Mouse (Mus musculus) kidney, embryonic 15.5 days (tissue): ENCODE data around the gene Drc3. TPM values are rescaled to one million over a fixed set of nuclear protein-coding genes. Genes with fewer than 3 reads are reported as not detected.

Experiments
- ATAC-seq: fragments of 200-750 bp; cut with Nextera tagmentation; replicated peaks from 2 replicates; pipeline ENCODE4 v1.8.0; 2017; ENCODE audit warnings: moderate TSS enrichment; ENCODE audit not compliant: low FRiP score
- H3K27ac ChIP-seq: fragments of 300-500 bp; sonication (generic); 2 replicates; pipeline ENCODE4 v1.5.1; 2015; ENCODE audit warnings: mild to moderate bottlenecking, inconsistent platforms
- H3K27me3 ChIP-seq: fragments of 300-500 bp; sonication (generic); 2 replicates; pipeline ENCODE4 v1.6.1; 2015; ENCODE audit warnings: inconsistent platforms
- H3K36me3 ChIP-seq: fragments of 300-500 bp; sonication (generic); 2 replicates; pipeline ENCODE4 v1.6.1; 2015; ENCODE audit warnings: inconsistent platforms
- H3K4me1 ChIP-seq: fragments of 300-500 bp; sonication (generic); 2 replicates; pipeline ENCODE4 v1.6.1; 2015; ENCODE audit warnings: inconsistent platforms
- H3K4me2 ChIP-seq: fragments of 300-500 bp; sonication (generic); 2 replicates; pipeline ENCODE4 v1.6.1; 2015; ENCODE audit warnings: moderate library complexity, mild to moderate bottlenecking, inconsistent platforms
- H3K4me3 ChIP-seq: fragments of 300-500 bp; sonication (generic); replicated peaks from 2 replicates; pipeline ENCODE4 v1.5.1; 2015; ENCODE audit warnings: mild to moderate bottlenecking, inconsistent platforms
- H3K9ac ChIP-seq: fragments of 300-500 bp; sonication (generic); 2 replicates; pipeline ENCODE4 v1.6.1; 2015; ENCODE audit warnings: mild to moderate bottlenecking, inconsistent platforms
- H3K9me3 ChIP-seq: fragments of 300-500 bp; sonication (generic); replicated peaks from 2 replicates; pipeline ENCODE4 v1.6.1; 2016; ENCODE audit warnings: inconsistent platforms
- WGBS: fragments of 180-500 bp; shearing (Covaris S2); methylation state at CpG from one replicate; pipeline ENCODE4 v1.1.7; 2015; ENCODE audit warnings: mixed read lengths; 5-methylcytosine and 5-hydroxymethylcytosine counted together
- polyA plus RNA-seq: library from polyadenylated mRNA; unstranded; fragments of >200 nt; fragmentation: Nextera tagmentation; extraction: Ambion mirVana; gene quantifications from 2 replicates; pipeline ENCODE4 v1.2.1, GENCODE M21; 2015

The Drc3 gene
- polyA plus RNA-seq, 1 experiment from 2014 or later: 2.6 TPM

GRCm38 (mm10) chr11:60345868-60346267 is 7.3 kb upstream of the Drc3 start:
- H3K27ac ChIP-seq: no peak overlapping the region
- H3K27me3 ChIP-seq: no peaks in the 10 kb centered on the region
- ATAC-seq: no peak
- H3K9ac ChIP-seq: no peak overlapping the region
- H3K4me1 ChIP-seq: 0 out of 2 replicates have a peak, but pooled peaks cover 4% of the 10 kb centered on the region
- H3K9me3 ChIP-seq: no peaks in the 10 kb centered on the region
- no peak overlapping the region for H3K4me2 ChIP-seq
- 85% methylated on average over 4 of the region's 4 CpGs for WGBS
- no peaks in the 10 kb centered on the region for H3K36me3 ChIP-seq
- no peak overlapping the region for H3K4me3 ChIP-seq

- Histone ChIP-seq H3K36me3 (no peaks in the 10 kb centered on the region), H3K4me1 (peaks cover 7% of the 10 kb centered on the region), H3K4me2 (no peak overlapping the region), H3K9ac (no peak overlapping the region), H3K27ac (no peak overlapping the region), H3K9me3 (no peaks in the 10 kb centered on the region), H3K27me3 (no peaks in the 10 kb centered on the region), H3K4me3 (no peak overlapping the region)
- no peak for ATAC-seq
- 65% methylated on average over 4 of the region's 4 CpGs for WGBS
These were observed 6.6 kb upstream of the Drc3 start for GRCm38 (mm10) chr11:60346537-60346936.

GRCm38 (mm10) chr11:60351388-60351787 is 1.7 kb upstream of the Drc3 start:
- WGBS: 60% methylated on average over 2 of the region's 2 CpGs
- Histone ChIP-seq H3K4me3 (peak overlapping the region; percentile 80), H3K4me1 (peaks cover 21% of the 10 kb centered on the region), H3K9me3 (no peaks in the 10 kb centered on the region), H3K4me2 (peak overlapping the region; percentile 93), H3K27ac (peak overlapping the region; percentile 73; the same call in 1 of the 2 replicates), H3K36me3 (no peaks in the 10 kb centered on the region), H3K27me3 (no peaks in the 10 kb centered on the region), H3K9ac (peak overlapping the region; percentile 78; the same call in 1 of the 2 replicates)
- ATAC-seq: no peak

GRCm38 (mm10) chr11:60351925-60352371 is 1.2 kb upstream of the Drc3 start:
- WGBS: 16% methylated on average over 11 of the region's 11 CpGs
- H3K9me3 ChIP-seq: no peaks in the 10 kb centered on the region
- H3K9ac ChIP-seq: peak overlapping the region; percentile 78
- peaks cover 18% of the 10 kb centered on the region for H3K4me1 ChIP-seq
- H3K27ac ChIP-seq: peak overlapping the region; percentile 73
- peak overlapping the region; percentile 80 for H3K4me3 ChIP-seq
- no peaks in the 10 kb centered on the region for H3K27me3 ChIP-seq
- H3K4me2 ChIP-seq: peak overlapping the region; percentile 93
- ATAC-seq: no peak
- no peaks in the 10 kb centered on the region for H3K36me3 ChIP-seq

- no peak for ATAC-seq
- H3K4me2 ChIP-seq: no peak overlapping the region
- WGBS: 86% methylated on average over 2 of the region's 2 CpGs
These were observed 2.8 kb downstream of the Drc3 start for GRCm38 (mm10) chr11:60355952-60356351.

GRCm38 (mm10) chr11:60357116-60357515 is 4.0 kb downstream of the Drc3 start:
- no peak overlapping the region for H3K9ac ChIP-seq
- ATAC-seq: no peak
- 42% methylated on average over 1 of the region's 1 CpGs for WGBS

More at GRCm38 (mm10) chr11:60355952-60356351, 2.8 kb downstream of the Drc3 start:
- Histone ChIP-seq H3K9ac (no peak overlapping the region), H3K9me3 (no peaks in the 10 kb centered on the region), H3K4me3 (no peak overlapping the region), H3K4me1 (peaks cover 24% of the 10 kb centered on the region), H3K27me3 (no peaks in the 10 kb centered on the region), H3K27ac (no peak overlapping the region), H3K36me3 (no peaks in the 10 kb centered on the region)

GRCm38 (mm10) chr11:60358548-60358947 is 5.4 kb downstream of the Drc3 start:
- Histone ChIP-seq H3K9me3 (no peaks in the 10 kb centered on the region), H3K4me2 (no peak overlapping the region), H3K27me3 (no peaks in the 10 kb centered on the region), H3K4me3 (no peak overlapping the region), H3K4me1 (peaks cover 19% of the 10 kb centered on the region), H3K27ac (no peak overlapping the region), H3K36me3 (no peaks in the 10 kb centered on the region), H3K9ac (no peak overlapping the region)
- WGBS: 75% methylated on average over 7 of the region's 7 CpGs
- ATAC-seq: no peak

More at GRCm38 (mm10) chr11:60357116-60357515, 4.0 kb downstream of the Drc3 start:
- Histone ChIP-seq H3K4me2 (no peak overlapping the region), H3K4me3 (no peak overlapping the region), H3K4me1 (peaks cover 15% of the 10 kb centered on the region), H3K27ac (no peak overlapping the region), H3K9me3 (no peaks in the 10 kb centered on the region), H3K36me3 (no peaks in the 10 kb centered on the region), H3K27me3 (no peaks in the 10 kb centered on the region)

- no peaks in the 10 kb centered on the region for H3K36me3 ChIP-seq
- no peaks in the 10 kb centered on the region for H3K27me3 ChIP-seq
- no peak overlapping the region for H3K27ac ChIP-seq
- no peaks in the 10 kb centered on the region for H3K9me3 ChIP-seq
- WGBS: 79% methylated on average over 5 of the region's 5 CpGs
- no peak overlapping the region for H3K4me2 ChIP-seq
- peaks cover 19% of the 10 kb centered on the region for H3K4me1 ChIP-seq
- ATAC-seq: no peak
- H3K4me3 ChIP-seq: no peak overlapping the region
- H3K9ac ChIP-seq: no peak overlapping the region
These were observed 6.0 kb downstream of the Drc3 start for GRCm38 (mm10) chr11:60359138-60359537.

- Histone ChIP-seq H3K27ac (no peak overlapping the region), H3K9me3 (no peaks in the 10 kb centered on the region), H3K4me1 (peaks cover 19% of the 10 kb centered on the region), H3K9ac (no peak overlapping the region), H3K4me3 (no peak overlapping the region), H3K36me3 (no peaks in the 10 kb centered on the region), H3K4me2 (no peak overlapping the region), H3K27me3 (no peaks in the 10 kb centered on the region)
- WGBS: 83% methylated on average over 1 of the region's 1 CpGs
- ATAC-seq: no peak
These were observed 6.8 kb downstream of the Drc3 start for GRCm38 (mm10) chr11:60359936-60360335.

- Histone ChIP-seq H3K9ac (no peak overlapping the region), H3K27ac (no peak overlapping the region), H3K4me2 (no peak overlapping the region), H3K9me3 (no peaks in the 10 kb centered on the region), H3K4me1 (peaks cover 19% of the 10 kb centered on the region), H3K4me3 (no peak overlapping the region), H3K36me3 (no peaks in the 10 kb centered on the region), H3K27me3 (no peaks in the 10 kb centered on the region)
- 80% methylated on average over 5 of the region's 5 CpGs for WGBS
- ATAC-seq: no peak
These were observed 7.6 kb downstream of the Drc3 start for GRCm38 (mm10) chr11:60360631-60361201.

- ATAC-seq: 0 out of 2 replicates have a peak, but pooled peaks have one; percentile 43
- Histone ChIP-seq H3K27me3 (no peaks in the 10 kb centered on the region), H3K4me2 (0 out of 2 replicates have a peak overlapping the region, but pooled peaks have one; percentile 15), H3K9ac (no peak overlapping the region), H3K27ac (peak overlapping the region; percentile 48), H3K36me3 (no peaks in the 10 kb centered on the region), H3K9me3 (no peaks in the 10 kb centered on the region), H3K4me1 (peaks cover 22% of the 10 kb centered on the region), H3K4me3 (no peak overlapping the region)
- 19% methylated on average over 16 of the region's 16 CpGs for WGBS
These were observed 13.3 kb downstream of the Drc3 start for GRCm38 (mm10) chr11:60366239-60367019.

GRCm38 (mm10) chr11:60367256-60367655 is 14.1 kb downstream of the Drc3 start:
- Histone ChIP-seq H3K36me3 (no peaks in the 10 kb centered on the region), H3K4me3 (no peak overlapping the region), H3K9me3 (no peaks in the 10 kb centered on the region), H3K4me1 (peaks cover 22% of the 10 kb centered on the region), H3K27me3 (no peaks in the 10 kb centered on the region), H3K4me2 (no peak overlapping the region), H3K9ac (no peak overlapping the region), H3K27ac (no peak overlapping the region)
- WGBS: 72% methylated on average over 3 of the region's 3 CpGs
- ATAC-seq: no peak
